Mouse (Mus musculus) liver, embryonic 14.5 days (tissue): Measurements from ENCODE around the gene Dazap2. TPM values are rescaled to one million over a fixed set of nuclear protein-coding genes. Genes with fewer than 3 reads are reported as not detected.

Experiments used
- ATAC-seq: fragments of 200-750 bp; cut with Nextera tagmentation; 2 replicates; pipeline ENCODE4 v1.8.0; 2017; ENCODE audit warnings: moderate number of reproducible peaks, mild to moderate bottlenecking, moderate library complexity; ENCODE audit not compliant: insufficient read depth
- DNase-seq, 3 experiments: peaks; one replicate each; pipeline ENCODE4 v3.0.0-alpha.2; 2012 to 2013; ENCODE audit warnings: low read depth in 3 of 3, low spot score in 3 of 3
- H3K27ac ChIP-seq: fragments of 300-500 bp; sonication (generic); 2 replicates; pipeline ENCODE4 v1.5.1; 2014; ENCODE audit warnings: moderate library complexity, mild to moderate bottlenecking, control low read depth, inconsistent platforms
- H3K27me3 ChIP-seq: fragments of 300-500 bp; sonication (generic); 2 replicates; pipeline ENCODE4 v1.6.1; 2014; ENCODE audit warnings: mild to moderate bottlenecking, low read length, moderate library complexity; ENCODE audit not compliant: control insufficient read depth, insufficient read depth
- H3K36me3 ChIP-seq: fragments of 300-500 bp; sonication (generic); replicated peaks from 2 replicates; pipeline ENCODE4 v1.6.1; 2014; ENCODE audit warnings: low read depth; ENCODE audit not compliant: control insufficient read depth, insufficient read depth
- H3K4me1 ChIP-seq, 2 experiments: fragments of 200-500 bp in 1 of 2; fragments of 300-500 bp in 1 of 2; sonication (generic) in 1 of 2; replicated peaks; 2 replicates each; pipeline ENCODE4 v1.6.1; 2012 to 2014; ENCODE audit warnings: antibody characterized with exemption in 1 of 2, inconsistent platforms in 1 of 2, low read length in 1 of 2; ENCODE audit not compliant: control insufficient read depth in 2 of 2, insufficient read depth in 2 of 2
- H3K4me2 ChIP-seq: fragments of 300-500 bp; sonication (generic); 2 replicates; pipeline ENCODE4 v1.6.1; 2014; ENCODE audit warnings: low read depth, mild to moderate bottlenecking, control low read depth, moderate library complexity
- H3K4me3 ChIP-seq, 2 experiments: fragments of 200-500 bp in 1 of 2; fragments of 300-500 bp in 1 of 2; sonication (generic) in 1 of 2; 2 replicates each; pipeline ENCODE4 v1.5.1; 2012 to 2014; ENCODE audit warnings: low read depth in 2 of 2, low read length in 2 of 2, mild to moderate bottlenecking in 2 of 2, control low read depth in 1 of 2, inconsistent platforms in 1 of 2, moderate library complexity in 1 of 2; ENCODE audit not compliant: insufficient read depth in 1 of 2
- H3K9ac ChIP-seq: fragments of 300-500 bp; sonication (generic); replicated peaks from 2 replicates; pipeline ENCODE4 v1.6.1; 2014; ENCODE audit warnings: mild to moderate bottlenecking, control low read depth, moderate library complexity
- H3K9me3 ChIP-seq: fragments of 300-500 bp; sonication (generic); 2 replicates; pipeline ENCODE4 v1.6.1; 2016; ENCODE audit warnings: low read length, mixed read lengths; ENCODE audit not compliant: control insufficient read depth
- CTCF ChIP-seq: IDR thresholded peaks from 2 replicates; pipeline ENCODE4 v1.5.1; 2016; ENCODE audit warnings: antibody characterized with exemption, low read depth, control low read depth
- EP300 ChIP-seq: IDR thresholded peaks from 2 replicates; pipeline ENCODE4 v1.6.1; 2016; ENCODE audit warnings: antibody characterized with exemption, low read depth
- WGBS: fragments of 180-500 bp; shearing (Covaris S2); extraction: QIAGEN DNeasy Blood & Tissue Kit; methylation state at CpG from one replicate; pipeline ENCODE4 v1.1.7; 2014; ENCODE audit not compliant: insufficient replicate concordance; 5-methylcytosine and 5-hydroxymethylcytosine counted together
- polyA plus RNA-seq, 2 experiments: library from polyadenylated mRNA; depleted of rRNA in 1 of 2; stranded (reverse) in 1 of 2; unstranded in 1 of 2; fragments of >200 nt; fragmentation: Nextera tagmentation in 1 of 2; extraction: Ambion mirVana in 1 of 2; gene quantifications; 2 replicates each; pipeline versions ENCODE4 v1.2.1 to v1.2.3; 2012 to 2014

Dazap2 gene
- polyA plus RNA-seq (2012; rRNA removed) (104 and 107 TPM in 2 replicates), polyA plus RNA-seq (2014; fragmentation: Nextera tagmentation; extraction: Ambion mirVana) (178 and 182 TPM in 2 replicates)

DNA sequence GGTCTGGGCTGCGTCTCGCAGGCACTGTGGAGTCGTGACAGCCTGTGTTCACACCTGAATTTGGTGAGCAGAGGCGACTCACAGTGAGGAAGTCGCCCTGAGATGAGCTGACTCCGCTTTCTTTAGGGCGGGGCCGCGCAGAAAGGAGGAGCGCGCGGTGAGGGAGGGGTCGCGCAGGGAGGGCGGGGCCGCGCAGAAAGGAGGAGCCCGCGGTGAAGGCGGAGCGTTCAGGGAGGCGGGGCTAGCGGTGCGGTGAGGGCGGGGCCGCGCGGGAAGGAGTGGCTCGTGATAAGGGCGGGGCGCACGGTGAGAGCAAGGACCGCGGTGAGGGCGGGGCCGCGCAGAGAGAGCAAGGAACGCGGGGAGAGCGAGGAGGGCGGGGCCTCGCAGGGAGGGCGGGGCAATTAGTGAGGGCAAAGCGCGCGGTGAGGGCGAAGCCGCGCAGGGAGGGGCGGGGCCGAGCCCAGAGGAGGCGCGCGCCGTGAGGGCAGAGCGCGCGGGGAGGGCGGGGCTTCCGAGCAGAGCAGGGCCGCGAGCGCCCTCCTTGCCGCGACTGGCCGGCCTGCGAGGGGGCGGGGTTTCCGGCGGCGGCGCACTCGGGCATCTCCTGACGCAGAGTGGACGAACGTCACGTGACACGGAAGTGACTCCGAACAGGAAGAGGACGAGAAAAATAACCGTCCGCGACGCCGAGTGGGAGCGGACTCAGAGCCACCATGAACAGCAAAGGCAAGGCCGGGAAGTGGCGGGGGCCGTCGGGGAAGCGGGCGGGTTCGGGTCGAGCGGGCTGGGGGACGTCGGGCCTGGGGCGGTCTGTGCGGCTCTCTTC, at the start of gene Dazap2:
Dazap2 (plus strand) TSS at position 354 of the 829 bp plus-strand sequence.
- Histone ChIP-seq H3K9me3 (no peaks in the 10 kb centered on the region), H3K27ac (peak within 1 kb of the TSS; percentile 94), H3K36me3 (peaks cover 35% of the 10 kb centered on the region), H3K4me1 (peaks cover 11 to 17% of the 10 kb centered on the region in 2 experiments), H3K27me3 (no peaks in the 10 kb centered on the region), H3K9ac (peak within 1 kb of the TSS; percentile 96), H3K4me3 (peak within 1 kb of the TSS; percentile 77 to 81), H3K4me2 (peak within 1 kb of the TSS; percentile 87)
- DNase-seq: peak; percentile 94 to 98 (median 96)
- no peak for TF ChIP-seq EP300
- ATAC-seq: peak; percentile 81
- under 1% methylated on average over 98 of the region's 99 CpGs for WGBS

DNA sequence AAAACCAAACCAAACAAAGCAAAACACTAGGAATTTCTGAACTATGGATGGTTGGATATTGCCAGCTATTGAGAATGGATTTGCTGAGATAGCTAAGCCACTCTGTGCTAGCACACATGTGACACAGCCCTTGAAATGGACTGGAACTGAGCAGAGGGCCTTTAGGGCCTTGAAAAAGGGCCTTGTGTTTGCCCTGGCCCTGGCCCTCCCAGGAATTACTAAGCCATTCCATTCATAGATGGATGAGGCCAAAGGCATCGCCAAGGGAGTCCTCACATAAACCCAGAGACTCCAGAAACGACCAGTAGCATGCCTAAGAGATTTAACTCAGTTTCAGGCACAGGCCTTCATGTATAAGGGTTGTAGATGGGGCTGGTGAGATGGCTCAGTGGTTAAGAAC, 48.6 kb upstream of the Dazap2 start:
- 36% methylated on average over 2 of the region's 2 CpGs for WGBS

DNA sequence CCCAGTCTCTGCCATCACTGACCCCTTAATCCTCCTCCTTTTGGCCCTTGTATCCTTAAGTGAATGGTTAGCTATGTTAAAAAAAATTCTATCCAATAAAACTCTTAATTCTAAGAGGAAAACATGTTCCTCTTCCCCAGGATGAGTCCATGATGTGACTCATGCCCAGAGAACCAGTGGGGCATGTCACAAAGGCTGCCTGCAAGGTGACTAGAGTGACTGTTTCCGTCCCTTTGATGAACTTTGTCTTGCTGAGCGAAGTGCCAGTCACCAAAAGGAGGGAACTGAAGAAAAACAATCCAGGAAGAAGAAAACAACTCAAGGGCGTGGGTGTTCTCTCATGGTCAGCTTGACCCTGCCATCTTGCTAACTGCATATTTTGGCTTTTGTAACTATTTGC, 45.9 kb upstream of the Dazap2 start:
- Histone ChIP-seq H3K27ac (no peak overlapping the region), H3K4me1 (no peaks in the 10 kb centered on the region), H3K4me3 (no peak overlapping the region), H3K9me3 (no peaks in the 10 kb centered on the region), H3K27me3 (no peaks in the 10 kb centered on the region), H3K36me3 (no peaks in the 10 kb centered on the region), H3K9ac (no peak overlapping the region), H3K4me2 (no peak overlapping the region)
- WGBS: 46% methylated on average over 3 of the region's 3 CpGs
- no peak for TF ChIP-seq CTCF
- ATAC-seq (no peak), DNase-seq (no peak)

More for the DNA sequence above, 48.6 kb upstream of the Dazap2 start:
- H3K27me3 ChIP-seq: no peaks in the 10 kb centered on the region
- TF ChIP-seq EP300: no peak
- no peak for TF ChIP-seq CTCF
- H3K9me3 ChIP-seq: no peaks in the 10 kb centered on the region
- no peak overlapping the region for H3K27ac ChIP-seq
- H3K4me3 ChIP-seq: no peak overlapping the region
- ATAC-seq: no peak
- H3K9ac ChIP-seq: no peak overlapping the region
- no peaks in the 10 kb centered on the region for H3K4me1 ChIP-seq
- H3K36me3 ChIP-seq: no peaks in the 10 kb centered on the region
- no peak for DNase-seq
- no peak overlapping the region for H3K4me2 ChIP-seq

DNA sequence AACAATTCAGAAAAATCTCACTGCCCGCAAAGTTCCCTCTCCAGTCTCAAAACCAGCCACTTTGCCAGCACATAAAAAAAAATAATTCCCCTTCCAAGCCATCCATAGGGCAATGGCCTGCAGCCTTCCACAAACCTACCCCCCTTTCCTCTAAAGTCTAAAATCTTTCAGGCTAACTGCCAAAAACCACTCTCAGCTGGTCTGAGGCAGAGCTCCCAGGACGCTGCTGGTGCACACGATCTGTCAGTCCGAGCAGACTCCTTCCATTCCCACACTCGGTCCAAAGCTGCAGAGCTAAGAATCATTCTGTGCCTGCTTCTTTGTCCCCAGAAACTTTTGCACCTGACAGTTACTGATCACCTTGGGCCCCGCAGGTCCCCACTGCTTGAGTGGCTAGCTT, 41.2 kb upstream of the Dazap2 start:
- no peak overlapping the region for H3K9ac ChIP-seq
- H3K4me3 ChIP-seq: no peak overlapping the region
- no peak for ATAC-seq
- no peaks in the 10 kb centered on the region for H3K4me1 ChIP-seq
- no peaks in the 10 kb centered on the region; the same call in 1 of the 2 replicates for H3K27me3 ChIP-seq
- no peak for DNase-seq
- H3K9me3 ChIP-seq: no peaks in the 10 kb centered on the region
- H3K36me3 ChIP-seq: no peaks in the 10 kb centered on the region
- H3K27ac ChIP-seq: no peak overlapping the region
- no peak overlapping the region for H3K4me2 ChIP-seq
- 56% methylated on average over 6 of the region's 6 CpGs for WGBS
- no peak for TF ChIP-seq EP300
- TF ChIP-seq CTCF: no peak

DNA sequence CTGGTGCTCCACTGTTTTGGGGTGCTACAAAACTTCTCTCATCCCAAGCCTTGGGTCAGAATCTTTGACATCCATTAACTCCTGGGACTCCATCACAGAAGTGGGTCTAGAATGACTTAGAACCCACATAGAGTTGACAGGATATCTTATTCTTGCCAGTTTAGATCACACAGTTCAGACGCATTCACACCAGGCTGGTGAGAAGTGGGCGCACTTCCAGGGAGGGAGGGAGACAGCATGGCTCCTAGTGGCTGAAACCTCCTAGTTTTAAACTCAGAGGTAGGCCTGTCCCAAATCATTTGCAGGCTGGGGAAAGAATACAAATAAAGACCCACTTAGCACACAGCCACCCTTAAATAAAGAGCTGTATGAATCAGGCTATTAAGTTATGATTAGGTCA, 40.8 kb upstream of the Dazap2 start:
- Histone ChIP-seq H3K27ac (no peak overlapping the region), H3K4me2 (no peak overlapping the region), H3K27me3 (no peaks in the 10 kb centered on the region; the same call in 1 of the 2 replicates), H3K4me1 (no peaks in the 10 kb centered on the region), H3K4me3 (no peak overlapping the region), H3K36me3 (no peaks in the 10 kb centered on the region), H3K9ac (no peak overlapping the region), H3K9me3 (no peaks in the 10 kb centered on the region)
- 81% methylated on average over 2 of the region's 2 CpGs for WGBS
- no peak for ATAC-seq
- no peak for DNase-seq
- TF ChIP-seq EP300 (no peak), CTCF (no peak)
